Mouse (Mus musculus) fat pad, adult 2 months (tissue): ENCODE data around the gene Dnajc8.
"Not testable (repeated sequence)": the region's sequence is repeated elsewhere in the genome, so short reads cannot be mapped to it uniquely, and the experiment has no call there.

Experiments used
- DNase-seq: peaks from one replicate; pipeline ENCODE4 v3.0.0-alpha.2; 2011; ENCODE audit warnings: low read depth, low spot score; ENCODE audit errors: extremely low read depth

The Dnajc8 gene

GRCm38 (mm10) chr4:132565089-132565747 lies 29.9 kb downstream of the Dnajc8 start:
- DNase-seq = no peak

- DNase-seq = no peak
Observed at GRCm38 (mm10) chr4:132567361-132567779, 32.0 kb downstream of the Dnajc8 start.

- no peak for DNase-seq
Observed at GRCm38 (mm10) chr4:132569115-132569514, 33.8 kb downstream of the Dnajc8 start.

GRCm38 (mm10) chr4:132571190-132571589 lies 35.8 kb downstream of the Dnajc8 start:
- no peak for DNase-seq

GRCm38 (mm10) chr4:132573327-132573726 lies 38.0 kb downstream of the Dnajc8 start:
- no peak for DNase-seq

GRCm38 (mm10) chr4:132574809-132575347 lies 39.5 kb downstream of the Dnajc8 start:
- no peak for DNase-seq

- DNase-seq = no peak
Observed at GRCm38 (mm10) chr4:132583781-132584180, 48.4 kb downstream of the Dnajc8 start.

GRCm38 (mm10) chr4:132584975-132585374 lies 49.6 kb downstream of the Dnajc8 start:
- no peak for DNase-seq

GRCm38 (mm10) chr4:132586282-132586681 lies 50.9 kb downstream of the Dnajc8 start:
- no peak for DNase-seq

- DNase-seq = no peak
Observed at GRCm38 (mm10) chr4:132588512-132588911, 53.2 kb downstream of the Dnajc8 start.

GRCm38 (mm10) chr4:132590642-132591041 lies 55.3 kb downstream of the Dnajc8 start:
- no peak for DNase-seq

GRCm38 (mm10) chr4:132592958-132593357 lies 57.6 kb downstream of the Dnajc8 start:
- DNase-seq = no peak

- DNase-seq = no peak
Observed at GRCm38 (mm10) chr4:132594191-132594590, 58.8 kb downstream of the Dnajc8 start.

GRCm38 (mm10) chr4:132598861-132599260 lies 63.5 kb downstream of the Dnajc8 start:
- no peak for DNase-seq

- no peak for DNase-seq
Observed at GRCm38 (mm10) chr4:132599764-132600163, 64.4 kb downstream of the Dnajc8 start.

- DNase-seq = no peak
Observed at GRCm38 (mm10) chr4:132600465-132600864, 65.1 kb downstream of the Dnajc8 start.

- DNase-seq = not testable (repeated sequence)
Observed at GRCm38 (mm10) chr4:132601242-132601641, 65.9 kb downstream of the Dnajc8 start.
